Mouse (Mus musculus) testis, adult 2 months (tissue): ENCODE results near the gene Hoxc11.

Experiments
- CTCF ChIP-seq: fragments of 200-500 bp; IDR thresholded peaks from 2 replicates; pipeline ENCODE4 v1.5.1; 2012; ENCODE audit warnings: low read depth, mild to moderate bottlenecking, inconsistent platforms, low read length, moderate library complexity; ENCODE audit not compliant: control insufficient read depth, insufficient read depth, insufficient replicate concordance
- POLR2A ChIP-seq: fragments of 200-500 bp; IDR thresholded peaks from 2 replicates; pipeline ENCODE4 v1.6.1; 2012; ENCODE audit warnings: low read depth, mild to moderate bottlenecking, inconsistent platforms, low read length, moderate library complexity; ENCODE audit not compliant: control insufficient read depth

DNA sequence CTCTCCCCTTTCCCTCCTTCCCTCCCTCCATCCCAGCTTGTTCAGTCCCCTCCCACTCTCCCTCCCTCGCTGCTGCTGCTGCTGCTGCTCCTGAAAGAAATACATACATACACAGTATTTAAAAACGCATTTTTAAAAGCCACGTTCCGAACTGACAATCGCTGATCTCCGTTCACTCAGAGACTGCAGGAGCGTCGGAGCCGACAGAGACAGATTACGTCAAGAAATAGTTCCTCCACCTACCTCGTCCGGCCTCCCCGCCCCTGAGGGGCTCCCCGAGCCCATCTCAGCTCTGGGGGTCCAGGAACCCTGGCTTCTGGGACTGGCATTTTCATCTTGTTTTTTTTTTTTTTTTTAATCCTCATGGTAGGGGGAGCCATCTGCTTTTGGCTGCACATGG, 26.7 kb downstream of the Hoxc11 start:
- no peak for TF ChIP-seq CTCF
- no peak for TF ChIP-seq POLR2A
